Mouse (Mus musculus) naive thymus-derived CD4-positive, alpha-beta T cell, adult 2 months (primary cell): ENCODE results near the gene Cul7.

Source experiments
- DNase-seq: peaks from one replicate; pipeline ENCODE4 v3.0.0-alpha.2; 2011; ENCODE audit warnings: low read depth

Cul7 gene

GRCm38 (mm10) chr17:46650232-46651031, at the start of gene Cul7:
Cul7 (plus strand) TSS chr17:46650337.
- peak; percentile 87 for DNase-seq

DNA sequence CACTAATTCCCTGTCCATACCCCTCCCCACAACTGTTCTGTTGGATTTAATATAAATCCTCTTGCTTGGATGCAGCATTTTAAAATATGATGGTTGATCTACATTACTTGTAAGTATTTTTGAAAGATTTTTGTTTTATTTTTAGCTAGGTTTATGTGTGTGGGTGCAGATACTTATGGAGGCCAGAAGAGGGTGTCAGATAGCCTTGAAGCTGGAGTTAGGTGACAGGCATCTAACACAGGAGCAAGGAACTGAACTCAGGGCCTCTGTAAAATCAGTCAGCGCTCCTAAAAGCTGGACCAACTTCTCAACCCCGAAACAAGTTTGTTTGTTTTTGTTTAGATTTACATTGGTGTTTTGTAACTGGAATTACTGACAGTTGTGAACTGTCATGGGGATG, 49.6 kb upstream of the Cul7 start:
- no peak for DNase-seq

- DNase-seq = no peak
These were observed 47.9 kb upstream of the Cul7 start for GRCm38 (mm10) chr17:46602212-46602611.

- no peak for DNase-seq
These were observed 46.9 kb upstream of the Cul7 start for GRCm38 (mm10) chr17:46603229-46603628.

GRCm38 (mm10) chr17:46605126-46605525, 45.0 kb upstream of the Cul7 start:
- DNase-seq = no peak

DNA sequence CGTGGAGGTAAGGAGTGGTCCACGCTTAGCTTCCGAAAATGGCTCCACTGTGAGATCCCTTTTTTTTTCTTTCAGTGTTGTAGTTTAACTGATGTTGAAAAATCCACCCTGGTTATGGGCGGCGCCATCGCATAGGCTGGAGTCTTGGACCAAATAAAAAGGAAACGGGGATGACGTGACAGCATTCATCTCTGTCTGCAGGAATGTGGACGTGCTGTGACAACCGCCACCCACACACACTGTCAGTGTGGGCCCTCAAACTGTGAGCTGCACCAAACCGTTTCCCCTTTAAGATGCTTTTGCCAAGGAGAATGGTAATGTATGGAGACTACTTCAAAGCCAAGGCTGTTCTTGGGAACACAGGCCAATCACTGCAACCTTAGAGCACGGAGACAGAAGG, 44.1 kb upstream of the Cul7 start:
- DNase-seq = no peak

- DNase-seq = no peak
These were observed 40.2 kb upstream of the Cul7 start for GRCm38 (mm10) chr17:46609721-46610514.

- DNase-seq = no peak
These were observed 38.8 kb upstream of the Cul7 start for GRCm38 (mm10) chr17:46611316-46611715.

- no peak for DNase-seq
These were observed 37.9 kb upstream of the Cul7 start for GRCm38 (mm10) chr17:46612189-46612588.

GRCm38 (mm10) chr17:46612820-46613219, 37.3 kb upstream of the Cul7 start:
- DNase-seq = no peak

DNA sequence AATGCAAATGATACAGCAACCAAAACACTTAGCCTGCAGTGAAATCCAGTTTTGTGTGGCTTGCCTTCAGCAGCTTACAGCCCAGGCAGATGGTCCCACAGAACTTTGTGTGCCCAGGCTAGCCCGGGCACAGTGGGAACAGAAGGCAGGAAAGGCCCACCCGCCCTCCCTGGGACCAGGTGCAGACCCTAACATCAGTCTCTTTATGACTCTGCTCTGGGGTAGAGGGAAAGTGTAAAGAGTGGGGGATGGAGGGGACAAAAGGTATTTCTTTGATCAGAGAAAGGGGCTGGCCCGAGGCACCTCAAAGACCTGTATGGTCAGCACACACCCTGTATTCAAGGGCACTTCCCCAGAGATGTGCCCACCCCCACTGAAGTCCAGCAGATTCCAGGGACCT, 36.9 kb upstream of the Cul7 start:
- no peak for DNase-seq

- no peak for DNase-seq
These were observed 32.3 kb upstream of the Cul7 start for GRCm38 (mm10) chr17:46617799-46618198.

DNA sequence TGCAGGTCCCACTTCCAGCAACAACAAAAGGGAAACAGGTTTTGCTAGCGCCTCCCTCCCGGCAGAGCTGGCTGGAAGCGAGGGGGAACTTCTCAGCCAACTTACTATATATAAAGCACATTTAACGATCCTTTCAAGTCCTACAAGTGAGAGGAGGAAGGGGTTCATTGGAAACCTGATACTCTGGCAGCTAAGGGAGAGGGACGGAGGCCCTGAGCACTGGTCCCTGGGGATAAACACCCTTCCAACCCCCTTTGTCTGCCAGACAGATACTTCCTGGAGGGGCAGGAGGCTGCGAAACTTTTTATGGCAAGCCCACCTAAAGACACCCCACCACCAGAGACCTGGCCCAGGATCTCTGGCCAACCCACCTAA, 31.8 kb upstream of the Cul7 start:
- no peak for DNase-seq

DNA sequence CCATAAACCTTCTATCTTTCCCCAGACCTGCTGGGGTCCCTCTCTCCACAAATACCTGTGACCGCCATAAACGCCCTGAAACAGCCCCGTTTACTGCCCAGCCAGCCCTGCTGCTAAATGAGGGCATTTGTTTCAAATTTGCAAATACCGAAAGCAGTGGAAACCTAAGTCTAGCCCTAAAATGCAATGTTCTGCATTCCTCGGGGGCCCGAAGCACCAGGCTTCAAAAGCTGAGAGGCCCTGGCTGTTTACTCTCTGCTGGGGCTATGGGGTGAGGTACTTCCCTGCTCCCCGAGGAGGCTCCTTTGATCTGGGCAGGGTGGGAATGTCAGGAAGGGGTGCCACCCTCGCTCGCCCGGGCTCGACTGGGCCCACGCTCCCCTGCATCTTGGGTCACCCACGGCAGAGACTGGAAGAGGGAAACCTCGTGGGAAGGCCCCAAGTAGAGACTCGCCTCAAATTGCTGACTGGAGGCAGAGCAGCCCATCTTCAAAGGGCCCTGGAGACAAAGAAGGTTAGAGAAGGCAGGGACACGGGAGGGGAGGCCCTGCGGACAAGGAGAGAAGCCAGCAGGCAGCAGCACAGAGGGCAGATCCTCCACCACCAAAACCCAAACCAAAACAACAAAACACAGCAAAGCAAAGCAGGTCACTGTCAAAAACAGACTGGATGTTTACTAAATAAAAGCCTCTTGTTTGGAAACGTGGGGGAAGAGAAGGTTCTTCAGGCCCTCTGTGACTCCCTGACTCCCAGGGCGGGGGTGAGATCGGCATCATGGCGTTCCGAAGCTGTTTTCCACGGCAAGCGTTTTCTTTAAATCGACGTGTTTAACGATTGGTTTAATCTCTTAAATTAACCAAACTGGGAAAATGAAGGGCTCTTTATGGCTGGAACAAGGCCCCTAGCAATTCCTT, 31.1 kb upstream of the Cul7 start:
- DNase-seq = no peak

- DNase-seq = no peak
These were observed 30.3 kb upstream of the Cul7 start for GRCm38 (mm10) chr17:46619683-46620357.

- no peak for DNase-seq
These were observed 28.8 kb upstream of the Cul7 start for GRCm38 (mm10) chr17:46621324-46621723.

- no peak for DNase-seq
These were observed 27.9 kb upstream of the Cul7 start for GRCm38 (mm10) chr17:46622269-46622668.

- DNase-seq = no peak
These were observed 26.1 kb upstream of the Cul7 start for GRCm38 (mm10) chr17:46623819-46624557.

DNA sequence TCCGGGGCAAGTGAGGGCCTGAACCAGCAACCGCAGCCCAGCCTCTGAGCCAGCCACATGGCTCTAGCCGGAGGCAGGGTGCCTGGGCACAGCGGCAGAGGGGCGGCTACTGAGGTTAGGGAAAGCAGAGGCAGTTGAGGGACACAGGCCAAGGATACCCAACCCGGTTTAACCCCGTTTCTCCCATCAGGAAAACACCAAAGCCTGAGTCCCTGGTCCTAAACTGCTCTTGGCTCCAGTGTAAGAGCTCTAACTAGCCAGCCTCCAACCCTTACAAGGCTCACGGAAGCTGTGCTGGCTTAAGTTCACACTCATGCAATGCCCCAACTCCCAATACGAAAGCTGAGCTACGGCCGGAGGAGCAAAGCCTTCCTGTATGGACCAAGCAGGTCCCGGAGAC, 25.5 kb upstream of the Cul7 start:
- DNase-seq = no peak

- no peak for DNase-seq
These were observed 22.7 kb upstream of the Cul7 start for GRCm38 (mm10) chr17:46627409-46627808.

GRCm38 (mm10) chr17:46628471-46628790, 21.7 kb upstream of the Cul7 start:
- DNase-seq = no peak
